ENCODE assay signal across 8 mouse cellular contexts in genomic region chr16:7150201-7150791, GRCm38 (mm10).
DNase-seq lines count a peak whose midpoint lies in the region; ATAC-seq lines count a peak whose summit lies in the region.
"Had no signal": no experiment of that assay in that cellular context is flagged by ENCODE, and none has a peak within 500 bp of the region (broad histone marks: within the 10 kb centered on the region; RNA-seq: fewer than 3 reads in every experiment).

No protein-coding gene starts in this region.

- no peaks in the 10 kb centered on the region for H3K9me3 ChIP-seq in embryonic facial prominence, embryonic 10.5 days
- no peaks in the 10 kb centered on the region for H3K9me3 ChIP-seq in forebrain, embryonic 16.5 days (ENCODE audit: control insufficient read depth, low read length)
- H3K9me3 ChIP-seq in limb, embryonic 10.5 days (replicated peaks): no peaks in the 10 kb centered on the region
- no peaks in the 10 kb centered on the region for H3K9me3 ChIP-seq in midbrain, embryonic 16.5 days (replicated peaks; ENCODE audit: control insufficient read depth, low read length, poor library complexity, severe bottlenecking)

- peak overlapping the region; percentile 16 for H3K4me3 ChIP-seq in embryonic facial prominence, embryonic 10.5 days
- H3K4me3 ChIP-seq in forebrain, embryonic 16.5 days (replicated peaks; ENCODE audit: low read length): no peak overlapping the region; the same call in 1 of the 2 replicates
- H3K4me3 ChIP-seq in limb, embryonic 10.5 days: peak overlapping the region; percentile 26
- H3K4me3 ChIP-seq in midbrain, embryonic 16.5 days (ENCODE audit: low read depth, low read length): peak overlapping the region; percentile 22

- no peaks in the 10 kb centered on the region for H3K27me3 ChIP-seq in embryonic facial prominence, embryonic 10.5 days (replicated peaks; ENCODE audit: low read depth, poor library complexity, severe bottlenecking)
- no peaks in the 10 kb centered on the region for H3K27me3 ChIP-seq in forebrain, embryonic 16.5 days (replicated peaks; ENCODE audit: control insufficient read depth, insufficient read depth, low read length)
- no peaks in the 10 kb centered on the region for H3K27me3 ChIP-seq in limb, embryonic 10.5 days (ENCODE audit: low read depth, poor library complexity, severe bottlenecking)
- H3K27me3 ChIP-seq in midbrain, embryonic 16.5 days (ENCODE audit: control insufficient read depth, insufficient read depth, low read depth, low read length): no peaks in the 10 kb centered on the region

- WGBS in embryonic facial prominence, embryonic 10.5 days: 20% methylated on average over 8 of the region's 8 CpGs
- 40% methylated on average over 8 of the region's 8 CpGs for WGBS in forebrain, embryonic 16.5 days
- WGBS in limb, embryonic 10.5 days: 32% methylated on average over 8 of the region's 8 CpGs
- WGBS in midbrain, embryonic 16.5 days: 46% methylated on average over 8 of the region's 8 CpGs

- DNase-seq in embryonic facial prominence, embryonic 10.5 days (ENCODE audit: low spot score): peak; percentile 75
- peak; percentile 47 to 58 for DNase-seq in heart, postnatal 36 days
- peak; percentile 63 for DNase-seq in limb, embryonic 10.5 days (ENCODE audit: low spot score)
- no peak for DNase-seq in urinary bladder, postnatal 36 days (ENCODE audit: low spot score in 2 of 2)
- DNase-seq in testis, postnatal 10 days (ENCODE audit: low spot score): no peak

- peak overlapping the region; percentile 5 for H3K4me2 ChIP-seq in forebrain, embryonic 16.5 days (ENCODE audit: low read length)
- H3K4me2 ChIP-seq in midbrain, embryonic 16.5 days (ENCODE audit: low read length): peak overlapping the region; percentile 46

- no peak overlapping the region for H3K9ac ChIP-seq in forebrain, embryonic 16.5 days (replicated peaks; ENCODE audit: low read depth, low read length)
- peak overlapping the region; percentile 43 for H3K9ac ChIP-seq in midbrain, embryonic 16.5 days (ENCODE audit: low read depth, low read length)
- H3K9ac ChIP-seq: liver, embryonic 14.5 days had no signal

- ATAC-seq in forebrain, embryonic 16.5 days: peak; percentile 33
- no peak for ATAC-seq in midbrain, embryonic 16.5 days

- intact Hi-C loops in heart, postnatal 36 days (cut with DNase I): no loop called here

- H3K4me1 ChIP-seq in embryonic facial prominence, embryonic 10.5 days: peaks cover 73% of the 10 kb centered on the region
- H3K4me1 ChIP-seq in forebrain, embryonic 16.5 days (replicated peaks; ENCODE audit: control insufficient read depth, insufficient read depth, low read length): peaks cover 38% of the 10 kb centered on the region
- H3K4me1 ChIP-seq in limb, embryonic 10.5 days: peaks cover 19% of the 10 kb centered on the region
- H3K4me1 ChIP-seq in midbrain, embryonic 16.5 days (ENCODE audit: control insufficient read depth, insufficient read depth, low read length): peaks cover 63% of the 10 kb centered on the region

- peak overlapping the region; percentile 73 for H3K27ac ChIP-seq in embryonic facial prominence, embryonic 10.5 days (replicated peaks)
- H3K27ac ChIP-seq in forebrain, embryonic 16.5 days (ENCODE audit: low read length): no peak overlapping the region
- peak overlapping the region; percentile 76 for H3K27ac ChIP-seq in limb, embryonic 10.5 days
- H3K27ac ChIP-seq in midbrain, embryonic 16.5 days (ENCODE audit: low read length): peak overlapping the region; percentile 50
- H3K27ac ChIP-seq: liver, embryonic 14.5 days had no signal

- H3K36me3 ChIP-seq in embryonic facial prominence, embryonic 10.5 days (replicated peaks): no peaks in the 10 kb centered on the region
- H3K36me3 ChIP-seq in forebrain, embryonic 16.5 days (ENCODE audit: control insufficient read depth, insufficient read depth): no peaks in the 10 kb centered on the region
- no peaks in the 10 kb centered on the region for H3K36me3 ChIP-seq in limb, embryonic 10.5 days
- no peaks in the 10 kb centered on the region for H3K36me3 ChIP-seq in midbrain, embryonic 16.5 days (ENCODE audit: control insufficient read depth, insufficient read depth, low read length)

Comparison
In these comparisons a context has a peak if more than half of its experiments do, and no peak if none do; other contexts are left out.
1. DNase-seq: peak in embryonic facial prominence, embryonic 10.5 days (single experiment), heart, postnatal 36 days (2 of 2) and limb, embryonic 10.5 days (single experiment); none in urinary bladder, postnatal 36 days (0 of 2) and testis, postnatal 10 days (single experiment).